Mouse (Mus musculus) CH12.LX (cell line): ENCODE measurements around the gene Ap3s2.

ENCODE experiments used
- CTCF ChIP-seq, 2 experiments: IDR thresholded peaks in 1 of 2; conservative IDR thresholded peaks in 1 of 2; 2 replicates each; pipeline ENCODE4 v1.5.1; 2011 to 2012; ENCODE audit warnings: low read depth in 2 of 2, low read length in 2 of 2, improper control_type of control experiment in 1 of 2, inconsistent platforms in 1 of 2, mild to moderate bottlenecking in 1 of 2, moderate library complexity in 1 of 2
- E2F4 ChIP-seq: IDR thresholded peaks from 2 replicates; pipeline ENCODE4 v1.6.1; 2011; ENCODE audit warnings: low read depth, low read length, improper control_type of control experiment; ENCODE audit not compliant: insufficient replicate concordance
- ELF1 ChIP-seq: IDR thresholded peaks from 2 replicates; pipeline ENCODE4 v1.6.1; 2014; ENCODE audit warnings: low read depth, mild to moderate bottlenecking, inconsistent platforms, low read length, improper control_type of control experiment
- EP300 ChIP-seq: IDR thresholded peaks from 2 replicates; pipeline ENCODE4 v1.6.1; 2011; ENCODE audit warnings: low read length, improper control_type of control experiment
- JUN ChIP-seq: IDR thresholded peaks from 2 replicates; pipeline ENCODE4 v1.6.1; 2011; ENCODE audit warnings: low read depth, mild to moderate bottlenecking, low read length, improper control_type of control experiment, moderate library complexity; ENCODE audit not compliant: insufficient read depth
- MYC ChIP-seq: IDR thresholded peaks from 2 replicates; pipeline ENCODE4 v1.6.1; 2011; ENCODE audit warnings: low read depth, mild to moderate bottlenecking, improper control_type of control experiment, low read length
- POLR2A ChIP-seq: IDR thresholded peaks from 2 replicates; pipeline ENCODE4 v1.6.1; 2011; ENCODE audit warnings: low read depth, mild to moderate bottlenecking, improper control_type of control experiment, low read length
- SIN3A ChIP-seq: IDR thresholded peaks from 2 replicates; pipeline ENCODE4 v1.6.1; 2012; ENCODE audit warnings: low read length, improper control_type of control experiment, inconsistent platforms
- USF1 ChIP-seq: IDR thresholded peaks from 2 replicates; pipeline ENCODE4 v1.6.1; 2014; ENCODE audit warnings: low read depth, mild to moderate bottlenecking, inconsistent platforms, low read length, improper control_type of control experiment
- ZKSCAN1 ChIP-seq: IDR thresholded peaks from 2 replicates; pipeline ENCODE4 v1.6.1; 2012; ENCODE audit warnings: low read depth, inconsistent platforms, low read length, improper control_type of control experiment, borderline replicate concordance

DNA sequence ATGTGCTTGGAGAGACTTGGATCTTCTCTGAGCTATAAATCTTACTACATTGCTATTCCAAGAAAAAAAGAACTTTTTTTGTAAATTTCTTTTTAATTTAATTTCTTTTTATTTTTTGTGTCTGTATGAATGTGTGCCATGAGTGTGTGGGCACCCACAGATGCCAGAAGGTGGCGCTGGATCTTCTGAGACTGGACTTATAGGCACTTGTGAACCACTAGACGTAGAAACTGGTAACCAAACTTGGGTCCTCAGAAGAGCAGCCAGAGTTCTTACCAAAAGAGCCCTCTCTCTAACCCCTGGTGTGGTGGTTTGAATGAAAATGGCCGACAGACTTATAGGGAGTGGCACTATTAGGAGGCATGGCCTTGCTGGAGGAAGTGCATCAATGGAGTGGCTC, 30.6 kb upstream of the Ap3s2 start:
- TF ChIP-seq POLR2A: no peak
- no peak for TF ChIP-seq E2F4
- TF ChIP-seq JUN: no peak
- TF ChIP-seq SIN3A: no peak
- no peak for TF ChIP-seq ELF1
- peak in 1 of 2 experiments; percentile 40; a peak in 2 of 4 replicates for TF ChIP-seq CTCF (conservative IDR thresholded peaks at IDR 0.05 in 1 of 2, IDR thresholded peaks at IDR 0.05 in 1 of 2; ENCODE audit: low read depth in 2 of 2, low read length in 2 of 2)
- no peak for TF ChIP-seq ZKSCAN1
- no peak for TF ChIP-seq USF1
- TF ChIP-seq EP300: no peak
- no peak for TF ChIP-seq MYC
